Mouse (Mus musculus): ENCODE measurements around the gene Ppp3cb. TPM values are rescaled to one million over a fixed set of nuclear protein-coding genes. Genes with fewer than 3 reads are reported as not detected.
"Not testable (repeated sequence)": the region's sequence is repeated elsewhere in the genome, so short reads cannot be mapped to it uniquely, and the experiment has no call there.

The Ppp3cb gene
- total RNA-seq (2021): 10 to 100 TPM; 64.2 to 64.6 TPM
- long read RNA-seq, experiment 1, transcript Ppp3cb-205 (14 exons, 3,298 nt): major isoform, 9 of 31 reads
- long read RNA-seq, experiment 1, partial matches to known transcripts: 4 of 31 reads
- long read RNA-seq, experiment 1, other reads (novel, unspliced or antisense): 11 of 31 reads
- long read RNA-seq, experiment 2, transcript Ppp3cb-205 (14 exons, 3,298 nt): minor isoform, 7 of 38 reads
- long read RNA-seq, experiment 2, transcript Ppp3cb-206 (12 exons, 2,322 nt): minor isoform, 5 of 38 reads
- long read RNA-seq, experiment 2, transcript Ppp3cb-202 (14 exons, 3,831 nt): major isoform, 10 of 38 reads
- long read RNA-seq, experiment 2, partial matches to known transcripts: 7 of 38 reads
- long read RNA-seq, experiment 2, other reads (novel, unspliced or antisense): 6 of 38 reads

DNA sequence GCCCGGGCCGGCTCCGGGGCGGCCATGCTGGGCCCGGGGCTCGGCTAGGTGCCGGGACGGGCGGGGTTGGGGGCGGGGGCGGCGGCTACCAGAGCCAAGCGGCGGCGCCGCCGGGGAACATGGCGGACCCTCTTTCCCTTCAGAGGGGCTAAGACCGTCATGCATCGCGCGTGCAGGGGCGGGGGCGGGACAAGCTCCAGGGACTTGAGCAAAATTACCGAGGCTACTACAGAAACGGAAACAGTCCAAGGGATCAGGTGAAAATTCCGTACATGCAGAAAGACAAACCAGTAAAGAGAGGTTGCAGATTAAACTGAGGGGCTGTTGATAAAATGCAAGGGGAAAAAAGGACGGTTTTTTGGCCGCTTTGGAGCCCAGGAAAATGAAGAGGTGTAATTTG is at the start of gene Ppp3cb:
TSS of gene Ppp3cb (minus strand) at position 159 of the 400 bp plus-strand sequence.
- peak in 1 of 2 experiments; percentile 78 for DNase-seq
- intact Hi-C loops (cut with DNase I): loop anchor here (1.0 kb wide), 1 partner anchor 67 kb away; no protein-coding TSS in a partner anchor

DNA sequence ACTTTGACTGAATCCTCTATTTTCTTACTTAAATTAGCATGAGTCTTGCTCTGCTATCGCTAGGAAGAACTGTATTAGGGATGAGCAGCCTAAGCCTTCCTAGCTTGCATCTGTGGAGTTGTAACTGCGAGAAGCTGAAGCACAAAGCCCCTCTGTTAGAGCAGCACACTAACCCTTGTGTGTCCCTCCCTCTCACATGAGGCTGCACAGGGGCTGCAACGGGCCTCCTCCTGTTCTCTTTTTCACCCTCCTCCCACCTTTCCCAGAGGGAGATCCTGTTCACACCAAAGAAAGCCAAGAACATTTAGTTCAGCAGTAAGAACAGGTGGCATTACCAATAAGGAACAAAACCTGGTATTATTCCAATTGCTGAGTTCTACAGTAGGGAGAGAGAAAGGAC is 49.4 kb upstream of the Ppp3cb start:
- intact Hi-C loops (cut with DNase I): no loop called here
- no peak for DNase-seq

GRCm38 (mm10) chr14:20587458-20587857 is 41.1 kb upstream of the Ppp3cb start:
- DNase-seq: no peak

GRCm38 (mm10) chr14:20578822-20579407 is 32.5 kb upstream of the Ppp3cb start:
- intact Hi-C loops (cut with DNase I): loop anchor here (5.0 kb wide), 2 partner anchors 38 to 63 kb away; partner anchors contain the start of gene Usp54
- peak in 1 of 2 experiments; percentile 6 for DNase-seq

More at GRCm38 (mm10) chr14:20587458-20587857, 41.1 kb upstream of the Ppp3cb start:
- intact Hi-C loops (cut with DNase I): no loop called here

DNA sequence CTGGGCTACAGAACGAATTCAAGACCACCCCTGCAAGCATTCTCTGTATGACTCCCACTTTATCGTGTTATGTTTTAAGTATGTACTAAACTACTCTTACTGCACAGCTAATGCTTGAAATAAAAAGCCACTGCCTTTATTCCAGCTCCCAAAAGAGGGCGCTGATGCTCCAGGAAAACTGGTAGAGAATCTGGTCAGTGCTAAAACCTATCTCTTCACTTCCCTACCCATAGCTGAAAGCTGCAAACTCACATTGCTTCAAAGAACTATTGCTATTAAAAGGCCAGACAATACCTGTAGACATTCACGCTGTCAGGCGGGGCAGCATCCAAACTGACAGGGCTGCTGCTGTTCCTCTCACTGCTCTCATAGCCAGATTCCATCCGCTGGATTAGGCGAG is 29.8 kb upstream of the Ppp3cb start:
- peak; percentile 76 to 84 for DNase-seq
- intact Hi-C loops (cut with DNase I): loop anchor here (1.0 to 5.0 kb wide), 3 partner anchors 41 to 85 kb away; partner anchors contain the start of gene Usp54

DNA sequence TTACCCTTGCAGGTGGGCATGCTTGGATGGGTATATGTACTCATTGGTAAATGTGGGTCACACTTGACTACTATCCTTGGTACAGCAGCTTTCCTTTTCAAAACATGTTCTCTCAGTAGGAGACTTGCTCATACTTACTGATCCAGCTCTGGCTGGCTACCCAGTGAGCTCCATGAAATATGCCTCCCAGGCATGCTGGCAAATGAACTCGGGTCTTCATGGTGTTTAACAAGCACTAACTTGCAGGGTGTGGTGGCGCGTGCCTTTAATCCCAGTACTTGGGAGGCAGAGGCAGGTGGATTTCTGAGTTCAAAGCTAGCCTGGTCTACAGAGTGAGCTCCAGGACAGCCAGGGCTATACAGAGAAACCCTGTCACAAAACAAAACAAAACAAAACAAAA is 26.8 kb upstream of the Ppp3cb start:
- intact Hi-C loops (cut with DNase I); DNase-seq: not testable (repeated sequence)

DNA sequence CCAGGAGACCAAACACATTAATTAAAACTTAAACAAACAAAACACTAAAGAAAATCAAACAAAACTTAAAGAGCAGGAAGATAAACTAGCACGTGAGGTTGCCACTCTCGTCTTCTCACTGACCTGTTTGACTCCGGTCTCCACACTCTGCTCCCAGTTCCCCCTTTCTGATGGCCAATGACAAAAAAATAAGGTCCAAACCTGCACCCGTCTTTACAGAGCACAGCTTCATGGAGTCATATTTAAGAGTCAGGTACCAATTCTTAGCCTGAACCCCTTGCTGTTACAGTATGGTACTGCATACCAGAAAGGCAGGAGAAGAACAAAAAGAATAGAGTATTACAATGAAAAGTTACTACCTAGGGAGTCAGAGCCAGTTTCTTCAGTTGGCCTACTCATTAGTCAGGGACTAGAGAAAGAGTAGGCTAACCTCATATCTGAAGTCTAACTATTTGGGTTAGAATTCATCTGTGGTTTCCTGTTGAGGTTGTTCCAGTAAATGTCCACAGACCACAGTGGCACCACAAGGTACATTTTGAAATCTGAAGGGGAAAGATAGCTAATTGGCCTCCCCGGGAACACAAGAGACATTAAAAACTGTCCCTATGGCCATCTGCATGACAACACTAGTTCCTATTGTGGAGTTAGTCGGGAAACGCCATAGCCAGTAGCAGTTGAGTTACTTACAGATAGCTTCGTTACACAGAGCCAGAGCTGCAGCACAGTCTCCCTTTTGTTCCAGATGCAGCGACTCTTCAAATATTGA is 19.1 kb upstream of the Ppp3cb start:
- intact Hi-C loops (cut with DNase I): loop anchor here (10.0 kb wide), 1 partner anchor 161 kb away; no protein-coding TSS in a partner anchor
- DNase-seq: no peak

DNA sequence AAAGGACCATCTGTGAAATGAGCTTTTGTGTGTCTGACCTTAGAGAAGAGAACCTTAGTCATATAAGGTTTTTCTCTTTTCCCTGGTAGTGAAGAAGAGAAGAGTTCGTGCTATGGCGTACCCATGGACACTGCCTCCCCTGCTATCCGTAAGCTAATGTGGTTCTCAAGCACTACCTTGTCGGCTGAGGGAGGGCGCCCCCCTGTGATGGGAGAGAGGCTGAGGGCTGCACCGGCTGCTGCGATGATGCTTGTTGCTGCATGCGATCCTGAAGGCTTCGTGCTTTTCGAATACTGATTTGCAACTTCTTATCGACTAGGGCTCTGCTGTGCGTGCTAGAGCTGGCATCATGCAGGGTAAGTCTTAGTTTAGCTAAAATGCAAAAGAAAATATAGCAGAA is 18.3 kb upstream of the Ppp3cb start:
- intact Hi-C loops (cut with DNase I): loop anchor here (10.0 kb wide), 1 partner anchor 160 kb away; no protein-coding TSS in a partner anchor
- peak in 1 of 2 experiments; percentile 6 for DNase-seq

DNA sequence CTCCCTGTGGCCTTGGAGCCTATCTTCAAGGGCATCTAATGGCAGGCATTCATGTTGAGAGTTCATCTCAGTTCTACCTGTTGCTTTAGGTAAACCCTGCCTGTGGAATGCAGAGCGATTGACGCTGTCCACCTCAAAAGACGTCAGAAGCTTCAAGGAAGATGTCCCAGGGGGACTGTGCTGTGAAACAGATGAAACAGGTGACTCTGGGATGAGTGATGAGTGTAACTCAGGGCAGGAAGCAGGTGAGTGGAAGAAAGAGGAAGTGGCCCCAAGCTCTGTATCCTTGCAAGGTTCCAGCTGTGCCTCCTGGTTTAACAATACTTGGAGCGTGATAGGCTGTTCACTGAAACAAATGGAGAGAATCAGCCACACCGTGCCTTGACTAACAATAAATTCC is 15.5 kb upstream of the Ppp3cb start:
- intact Hi-C loops (cut with DNase I): loop anchor here (10.0 kb wide), 1 partner anchor 157 kb away; no protein-coding TSS in a partner anchor
- DNase-seq: no peak

GRCm38 (mm10) chr14:20550136-20550535 is 3.8 kb upstream of the Ppp3cb start:
- intact Hi-C loops (cut with DNase I): no loop called here
- no peak for DNase-seq

- intact Hi-C loops (cut with DNase I): loop anchor here (1.0 kb wide), 1 partner anchor 66 kb away; no protein-coding TSS in a partner anchor
- DNase-seq: peak; percentile 93 to 95
These were observed 643 bp downstream of the Ppp3cb start for GRCm38 (mm10) chr14:20545529-20546331.

GRCm38 (mm10) chr14:20544467-20545411 is 1.6 kb downstream of the Ppp3cb start:
- intact Hi-C loops (cut with DNase I): no loop called here
- no peak for DNase-seq

DNA sequence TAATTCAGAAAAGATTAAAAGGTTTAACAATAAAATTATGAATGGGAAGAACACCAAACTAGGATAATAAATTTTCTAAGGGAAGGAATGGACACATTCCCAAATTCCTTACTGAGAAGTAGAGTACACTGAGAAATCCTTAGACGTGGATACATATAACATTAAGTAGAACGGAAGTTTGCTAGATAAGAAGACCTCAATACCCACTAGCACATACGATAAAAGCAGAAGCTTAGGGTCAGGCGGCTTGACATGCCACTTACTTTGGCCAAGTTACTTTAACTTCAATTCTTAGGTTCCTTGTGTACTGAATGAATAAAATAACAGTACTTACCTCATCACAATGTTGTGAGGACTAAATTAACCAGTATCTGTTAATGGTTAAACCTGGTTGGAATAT is 16.7 kb downstream of the Ppp3cb start:
- DNase-seq: no peak
- intact Hi-C loops (cut with DNase I): no loop called here

- intact Hi-C loops (cut with DNase I): no loop called here
- DNase-seq: no peak
These were observed 26.2 kb downstream of the Ppp3cb start for GRCm38 (mm10) chr14:20520179-20520578.

DNA sequence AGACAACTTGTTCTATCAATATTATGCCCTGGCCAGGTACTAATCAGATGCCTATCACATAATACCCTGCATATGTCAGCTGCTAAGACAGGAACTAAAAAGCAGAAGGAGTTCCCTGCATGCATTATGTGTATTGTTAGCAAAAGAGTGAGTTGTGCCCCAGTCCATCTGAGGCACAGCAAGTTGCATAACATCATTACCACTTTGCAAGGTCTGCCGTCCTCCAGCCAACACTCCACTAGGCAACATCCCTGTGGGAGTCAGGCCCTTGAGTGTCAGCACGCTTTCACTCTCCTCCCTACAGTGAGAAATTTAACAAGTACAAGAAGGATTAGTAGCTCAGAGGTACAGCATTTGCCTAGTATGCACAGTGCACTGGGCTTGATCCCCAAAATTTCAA is 37.9 kb downstream of the Ppp3cb start:
- DNase-seq: no peak
- intact Hi-C loops (cut with DNase I): no loop called here

DNA sequence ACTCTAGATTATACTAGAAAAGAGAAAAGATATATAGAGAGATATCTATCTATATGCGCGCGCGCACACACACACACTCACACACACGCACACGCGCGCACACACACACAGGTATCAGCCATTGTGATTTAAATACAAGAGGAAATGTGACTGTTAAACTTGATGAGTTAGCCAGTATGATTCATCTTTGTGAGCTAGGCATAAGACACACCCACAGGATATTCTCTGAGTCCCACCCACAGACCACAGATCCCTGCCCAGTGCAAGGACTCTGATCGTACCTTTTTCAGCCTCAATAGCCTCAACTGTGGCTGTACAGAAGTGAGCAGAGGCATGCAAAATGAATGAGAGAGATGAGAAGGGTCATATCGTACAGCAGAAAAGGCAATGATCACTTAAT is 43.4 kb downstream of the Ppp3cb start:
- DNase-seq: no peak
- intact Hi-C loops (cut with DNase I): no loop called here

- intact Hi-C loops (cut with DNase I): no loop called here
- no peak for DNase-seq
These were observed 46.4 kb downstream of the Ppp3cb start for GRCm38 (mm10) chr14:20499982-20500381.

- no peak for DNase-seq
- intact Hi-C loops (cut with DNase I): no loop called here
These were observed 49.8 kb downstream of the Ppp3cb start, which contains the start of gene Mss51 for GRCm38 (mm10) chr14:20496603-20497002. Mss51 (minus strand) TSS chr14:20496901.

DNA sequence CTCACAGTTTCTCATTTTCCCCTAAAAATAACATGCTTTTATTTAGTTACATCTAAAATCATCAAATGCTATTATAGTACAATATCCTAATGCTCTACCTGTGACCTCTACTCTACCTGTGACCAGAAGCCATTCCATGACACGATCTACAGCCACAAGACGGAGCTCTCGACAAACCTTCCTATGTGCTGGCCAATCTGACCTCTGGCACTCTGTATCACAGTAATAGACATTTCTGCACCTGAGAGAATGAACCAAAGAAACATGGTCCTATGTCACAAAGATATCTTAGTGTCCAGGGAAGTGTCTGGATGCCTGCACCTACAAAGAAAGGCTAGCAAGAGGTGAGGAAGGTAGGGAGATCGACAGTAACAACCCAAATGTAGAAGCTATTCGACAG is 60.3 kb downstream of the Ppp3cb start:
- intact Hi-C loops (cut with DNase I): no loop called here
- DNase-seq: no peak

Data from heart, postnatal 14 days (tissue).